21 mouse cellular contexts compared by ENCODE assay signal in the genomic region with DNA sequence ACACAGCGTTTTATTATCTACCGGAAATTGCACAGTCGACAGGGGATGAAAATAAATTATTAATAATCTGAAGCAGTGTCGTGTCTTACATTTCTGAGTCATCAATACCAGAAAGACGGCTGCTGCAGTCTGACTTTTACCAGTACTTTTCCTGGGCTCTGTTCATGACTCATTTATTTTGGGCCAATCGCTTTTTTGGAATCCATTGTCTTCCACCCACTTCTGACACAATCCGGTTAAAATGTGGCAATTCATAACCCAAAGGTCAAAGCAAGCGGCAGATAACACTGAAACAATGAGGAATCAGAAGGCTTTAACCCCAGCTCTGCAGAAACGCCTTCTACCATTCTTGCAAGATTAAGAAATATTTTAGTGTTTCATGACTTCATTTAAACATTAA. TPM values are rescaled to one million over a fixed set of nuclear protein-coding genes. Genes with fewer than 3 reads are reported as not detected.
A peak's percentile ranks its signal among the peaks of the same experiment; 100 is the strongest.
DNase-seq lines count a peak whose midpoint lies in the region; ATAC-seq and TF ChIP-seq lines count a peak whose summit lies in the region.
"Had no signal": no experiment of that assay in that cellular context is flagged by ENCODE, and none has a peak within 500 bp of the region (broad histone marks: within the 10 kb centered on the region; RNA-seq: fewer than 3 reads in every experiment).

No protein-coding gene starts in this region.

- no peak overlapping the region for H3K4me2 ChIP-seq in kidney, embryonic 14.5 days (replicated peaks; ENCODE audit: low read depth, low read length)
- H3K4me2 ChIP-seq: heart, embryonic 12.5 days; limb, embryonic 13.5 days had no signal

- H3K27me3 ChIP-seq in kidney, adult 2 months (replicated peaks; ENCODE audit: control insufficient read depth, insufficient read depth, low read length) = no peaks in the 10 kb centered on the region; the same call in 1 of the 2 replicates
- no peaks in the 10 kb centered on the region for H3K27me3 ChIP-seq in kidney, embryonic 14.5 days (ENCODE audit: control insufficient read depth, insufficient read depth, low read length)
- H3K27me3 ChIP-seq: heart, embryonic 12.5 days; limb, embryonic 13.5 days had no signal

- peak; percentile 51 to 91 for DNase-seq in adrenal gland, adult (ENCODE audit: inconsistent age in 2 of 2, low spot score in 1 of 2)
- no peak for DNase-seq in adrenal gland, postnatal 4 days (ENCODE audit: low spot score in 2 of 2)
- DNase-seq in kidney, adult 2 months = peak; percentile 35
- peak; percentile 73 for DNase-seq in NIH3T3 (ENCODE audit: low read depth)
- no peak for DNase-seq in testis, postnatal 10 days (ENCODE audit: low spot score)
- no peak for DNase-seq in thymus, postnatal 36 days
- DNase-seq: cerebellum, adult 8-10 months; forebrain, postnatal 0 days; gastrocnemius, postnatal 14 days; heart, postnatal 4 days; kidney, adult 18-20 months; kidney, postnatal 25 days; layer of hippocampus, adult 9-11 months; thymus, adult 18-20 months had no signal

- H3K27ac ChIP-seq in kidney, adult 2 months (ENCODE audit: insufficient read depth, low read depth, low read length) = no peak overlapping the region
- H3K27ac ChIP-seq in kidney, embryonic 14.5 days (ENCODE audit: low read depth, low read length) = no peak overlapping the region
- H3K27ac ChIP-seq in embryonic fibroblast, embryonic 13.5 days (ENCODE audit: insufficient read depth, low read length) = peak overlapping the region; percentile 86
- H3K27ac ChIP-seq: limb, embryonic 13.5 days; midbrain, embryonic 10.5 days had no signal

- no peaks in the 10 kb centered on the region; the same call in 1 of the 2 replicates for H3K4me1 ChIP-seq in kidney, adult 2 months (ENCODE audit: control insufficient read depth, insufficient read depth, low read length)
- H3K4me1 ChIP-seq in kidney, embryonic 14.5 days (ENCODE audit: control insufficient read depth, insufficient read depth, low read length) = no peaks in the 10 kb centered on the region
- H3K4me1 ChIP-seq in embryonic fibroblast, embryonic 13.5 days (ENCODE audit: control insufficient read depth, insufficient read depth, low read length) = peaks cover 4% of the 10 kb centered on the region; the same call in 1 of the 2 replicates
- H3K4me1 ChIP-seq: heart, embryonic 12.5 days; limb, embryonic 13.5 days; midbrain, embryonic 10.5 days had no signal

- TF ChIP-seq POLR2A in kidney, adult 2 months (IDR thresholded peaks at IDR 0.05; ENCODE audit: low read depth, low read length) = no peak
- no peak for TF ChIP-seq POLR2A in embryonic fibroblast, embryonic 13.5 days (IDR thresholded peaks at IDR 0.05; ENCODE audit: low read depth, low read length)

- no peak overlapping the region for H3K4me3 ChIP-seq in kidney, adult 2 months (ENCODE audit: insufficient read depth, low read depth, low read length)
- H3K4me3 ChIP-seq in kidney, embryonic 14.5 days (ENCODE audit: low read length) = no peak overlapping the region
- no peak overlapping the region for H3K4me3 ChIP-seq in embryonic fibroblast, embryonic 13.5 days (ENCODE audit: insufficient read depth, low read length)
- H3K4me3 ChIP-seq: heart, embryonic 12.5 days; limb, embryonic 13.5 days; midbrain, embryonic 10.5 days had no signal

- H3K36me3 ChIP-seq in kidney, adult 2 months (ENCODE audit: control insufficient read depth, insufficient read depth, low read length) = peaks cover 8% of the 10 kb centered on the region
- H3K36me3 ChIP-seq in kidney, embryonic 14.5 days (ENCODE audit: control insufficient read depth, insufficient read depth, low read length) = no peaks in the 10 kb centered on the region
- H3K36me3 ChIP-seq: midbrain, embryonic 10.5 days had no signal

- H3K9me3 ChIP-seq in kidney, embryonic 14.5 days (ENCODE audit: control insufficient read depth, low read length) = no peaks in the 10 kb centered on the region
- H3K9me3 ChIP-seq: heart, embryonic 12.5 days; limb, embryonic 13.5 days; midbrain, embryonic 10.5 days had no signal

- no peak overlapping the region for H3K9ac ChIP-seq in kidney, embryonic 14.5 days (ENCODE audit: low read depth, low read length)
- H3K9ac ChIP-seq: forebrain, postnatal 0 days; heart, embryonic 12.5 days; limb, embryonic 13.5 days had no signal

- ATAC-seq in kidney, embryonic 14.5 days (ENCODE audit: low FRiP score, low TSS enrichment) = no peak
- ATAC-seq: activated CD4-positive, CD25-positive, alpha-beta regulatory T cell, adult 4 months; forebrain, postnatal 0 days; hindbrain, embryonic 16.5 days had no signal

- TF ChIP-seq CTCF in kidney, adult 2 months (conservative IDR thresholded peaks at IDR 0.05; ENCODE audit: insufficient read depth, insufficient read length, low read depth, low read length) = no peak
- no peak for TF ChIP-seq CTCF in embryonic fibroblast, embryonic 13.5 days (IDR thresholded peaks at IDR 0.05; ENCODE audit: borderline replicate concordance, insufficient read depth, low read length)

- 53% methylated on average over 9 of the region's 9 CpGs for WGBS in kidney, adult 2 months
- 84% methylated on average over 9 of the region's 9 CpGs for WGBS in kidney, embryonic 14.5 days

RNA-seq across cellular contexts. Expression of gene Lrrk2, which starts 17.7 kb away (rescaled TPM):
- 10 to 100 TPM; 25.8 to 26.7 TPM for total RNA-seq in adrenal gland, postnatal 4 days (2021)
- polyA plus RNA-seq in kidney, adult 2 months (2012; rRNA removed) = 17.7 and 18.2 TPM in 2 replicates
- 5.1 and 7.0 TPM in 2 replicates for polyA plus RNA-seq in kidney, embryonic 14.5 days (2014; fragmentation: Nextera tagmentation; extraction: Ambion mirVana)
- polyA plus RNA-seq in embryonic fibroblast, embryonic 13.5 days (2011; ENCODE audit: insufficient read length, low read depth, missing spikeins) = 29.8 and 35.0 TPM in 2 replicates

Comparison
In these comparisons a context has a peak if more than half of its experiments do, and no peak if none do; other contexts are left out.
1. DNase-seq: peak in adrenal gland, adult (2 of 2), kidney, adult 2 months (single experiment) and NIH3T3 (single experiment); none in adrenal gland, postnatal 4 days (0 of 2), testis, postnatal 10 days (single experiment) and thymus, postnatal 36 days (0 of 2).